Mouse (Mus musculus): ENCODE data around the gene Smim26. TPM values are rescaled to one million over a fixed set of nuclear protein-coding genes. Genes with fewer than 3 reads are reported as not detected.

Gene Smim26
- polyA plus RNA-seq, 1 experiment from 2014 or later: 39.0 TPM

- 87% methylated on average over 4 of the region's 4 CpGs for WGBS
These were observed 48.1 kb downstream of the Smim26 start for GRCm38 (mm10) chr2:144641991-144642390.

More at GRCm38 (mm10) chr2:144641991-144642390, 48.1 kb downstream of the Smim26 start:
- Histone ChIP-seq H3K36me3 (ENCODE audit: control insufficient read depth, insufficient read depth, low read length) (no peaks in the 10 kb centered on the region), H3K4me2 (ENCODE audit: low read depth, low read length) (no peak overlapping the region), H3K9ac (ENCODE audit: low read length) (no peak overlapping the region), H3K9me3 (replicated peaks; ENCODE audit: control insufficient read depth, low read length) (no peaks in the 10 kb centered on the region), H3K27ac (ENCODE audit: low read length) (no peak overlapping the region), H3K27me3 (ENCODE audit: control insufficient read depth, insufficient read depth, low read length) (no peaks in the 10 kb centered on the region), H3K4me1 (ENCODE audit: control insufficient read depth, insufficient read depth, low read length) (no peaks in the 10 kb centered on the region), H3K4me3 (replicated peaks; ENCODE audit: low read length) (no peak overlapping the region)
- peak; percentile 29; the same call in 1 of the 2 replicates for ATAC-seq (ENCODE audit: insufficient read depth, low FRiP score)

Small RNA genes within 50 kb of the gene (microRNA-seq; reads per million reads assigned to microRNA genes)
- gene Gm24823: not detected

Other genes starting within 250 kb of the Smim26 start
- 34.6 and 36.9 TPM in 2 replicates for gene Kat14, start 225.1 kb upstream of the Smim26 start, polyA plus RNA-seq (2015; fragmentation: Nextera tagmentation; extraction: Ambion mirVana)
- 4.0 and 6.8 TPM in 2 replicates for gene Pet117, start 225.1 kb upstream of the Smim26 start, polyA plus RNA-seq (2015; fragmentation: Nextera tagmentation; extraction: Ambion mirVana)
- gene Dzank1, start 66.6 kb upstream of the Smim26 start, polyA plus RNA-seq (2015; fragmentation: Nextera tagmentation; extraction: Ambion mirVana): 0.92 and 1.4 TPM in 2 replicates
- 21.5 and 22.5 TPM in 2 replicates for gene Polr3f, start 66.3 kb upstream of the Smim26 start, polyA plus RNA-seq (2015; fragmentation: Nextera tagmentation; extraction: Ambion mirVana)
- gene Rbbp9, start 43.2 kb upstream of the Smim26 start, polyA plus RNA-seq (2015; fragmentation: Nextera tagmentation; extraction: Ambion mirVana): 62.2 and 63.1 TPM in 2 replicates
- gene Sec23b, start 37.8 kb upstream of the Smim26 start, polyA plus RNA-seq (2015; fragmentation: Nextera tagmentation; extraction: Ambion mirVana): 113 and 121 TPM in 2 replicates
- gene Dtd1, start 5.8 kb downstream of the Smim26 start, polyA plus RNA-seq (2015; fragmentation: Nextera tagmentation; extraction: Ambion mirVana): 38.7 and 40.1 TPM in 2 replicates
- not detected in 2 replicates for gene Scp2d1, start 229.6 kb downstream of the Smim26 start, polyA plus RNA-seq (2015; fragmentation: Nextera tagmentation; extraction: Ambion mirVana)

Measured in stomach, embryonic 16.5 days (tissue).